Mouse (Mus musculus) testis, adult 2 months (tissue): ENCODE data around the gene Gucy2c.

Source experiments
- CTCF ChIP-seq: fragments of 200-500 bp; IDR thresholded peaks from 2 replicates; pipeline ENCODE4 v1.5.1; 2012; ENCODE audit warnings: low read depth, mild to moderate bottlenecking, inconsistent platforms, low read length, moderate library complexity; ENCODE audit not compliant: control insufficient read depth, insufficient read depth, insufficient replicate concordance
- POLR2A ChIP-seq: fragments of 200-500 bp; IDR thresholded peaks from 2 replicates; pipeline ENCODE4 v1.6.1; 2012; ENCODE audit warnings: low read depth, mild to moderate bottlenecking, inconsistent platforms, low read length, moderate library complexity; ENCODE audit not compliant: control insufficient read depth

DNA sequence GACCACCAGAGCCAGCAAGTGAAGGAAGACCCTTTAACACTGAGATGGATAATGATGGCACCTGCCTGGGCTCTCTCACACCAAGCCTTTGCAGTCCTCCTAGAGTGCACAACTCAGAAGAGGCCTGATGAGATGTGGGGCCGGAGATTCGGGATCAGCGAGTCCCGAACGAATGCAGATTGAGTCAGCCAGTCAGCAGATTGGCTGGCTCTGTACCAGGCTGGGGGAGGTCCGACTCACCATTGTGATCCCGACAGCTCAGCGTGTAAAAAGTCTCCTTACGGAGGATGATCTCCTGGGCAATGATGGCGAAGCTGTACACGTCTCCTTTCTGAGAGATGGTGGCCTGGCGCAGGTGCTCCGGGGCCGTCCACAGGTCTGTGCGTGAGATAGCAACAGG lies 61.1 kb downstream of the Gucy2c start:
- no peak for TF ChIP-seq CTCF
- TF ChIP-seq POLR2A: no peak
